Mouse (Mus musculus) lung, postnatal 25 days (tissue): ENCODE measurements around the gene Tcea3.

Experiments
- DNase-seq: peaks from one replicate; pipeline ENCODE4 v3.0.0; 2022; ENCODE audit warnings: low spot score

Tcea3 gene

DNA sequence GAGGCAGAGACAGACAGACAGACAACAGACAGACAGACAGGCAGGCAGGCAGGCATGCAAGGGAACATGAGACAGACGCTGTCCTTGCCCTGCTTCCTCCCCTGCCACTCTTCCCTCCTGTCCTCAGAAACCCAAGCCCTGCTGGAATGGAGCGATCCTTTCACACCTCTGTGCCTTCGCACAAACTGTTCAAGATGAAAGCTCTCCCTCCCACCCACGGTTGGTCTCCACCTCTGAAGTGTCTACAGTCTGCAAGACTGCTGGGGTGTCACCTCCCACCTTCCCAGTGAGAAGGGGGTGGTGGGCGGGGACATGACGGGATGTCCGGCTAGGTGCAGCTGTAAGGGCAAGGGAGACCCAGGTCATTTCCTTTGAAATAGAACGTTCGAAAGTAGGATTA lies 34.1 kb downstream of the Tcea3 start:
- no peak for DNase-seq

DNA sequence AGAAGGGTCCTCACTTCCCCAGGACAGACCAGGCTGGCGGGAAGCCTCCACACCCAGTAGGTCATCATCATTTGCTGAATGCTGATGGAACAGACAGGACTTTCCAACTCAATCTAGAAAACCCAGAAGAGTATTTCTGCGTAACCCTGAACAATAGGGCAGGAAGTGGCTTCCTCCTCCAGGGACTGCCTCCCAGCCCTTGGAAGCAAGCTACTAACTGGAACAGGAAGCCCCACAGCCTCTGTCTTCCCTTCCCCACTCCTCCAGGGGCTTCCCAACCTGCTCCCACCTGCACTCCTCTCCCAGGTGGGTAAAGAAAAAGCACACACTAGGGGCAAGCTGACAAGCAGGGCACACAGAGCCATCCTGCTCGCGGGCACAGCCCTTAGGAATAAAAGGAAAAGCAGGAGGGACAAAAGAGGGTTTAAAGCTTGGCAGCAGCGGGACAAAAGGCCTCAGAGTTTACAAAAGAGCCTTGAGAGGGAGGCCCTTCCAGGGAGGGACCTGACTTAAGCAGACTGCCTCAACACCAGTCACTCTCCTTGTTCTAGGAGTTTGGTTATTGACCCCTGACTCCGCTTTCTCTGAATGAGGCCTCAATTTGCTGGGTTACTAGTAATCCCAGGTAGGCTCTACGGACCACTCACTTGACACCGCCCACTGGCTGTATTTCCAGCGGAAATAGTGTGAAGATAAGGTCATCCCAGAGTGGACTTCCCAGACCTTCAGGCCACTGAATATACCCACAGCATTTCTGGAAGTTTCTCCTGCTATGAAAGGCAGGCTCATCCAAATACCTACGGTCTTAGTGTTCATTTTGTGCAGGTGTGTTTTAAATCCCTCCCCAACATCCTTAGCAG lies 35.3 kb downstream of the Tcea3 start:
- peak; percentile 36 for DNase-seq

DNA sequence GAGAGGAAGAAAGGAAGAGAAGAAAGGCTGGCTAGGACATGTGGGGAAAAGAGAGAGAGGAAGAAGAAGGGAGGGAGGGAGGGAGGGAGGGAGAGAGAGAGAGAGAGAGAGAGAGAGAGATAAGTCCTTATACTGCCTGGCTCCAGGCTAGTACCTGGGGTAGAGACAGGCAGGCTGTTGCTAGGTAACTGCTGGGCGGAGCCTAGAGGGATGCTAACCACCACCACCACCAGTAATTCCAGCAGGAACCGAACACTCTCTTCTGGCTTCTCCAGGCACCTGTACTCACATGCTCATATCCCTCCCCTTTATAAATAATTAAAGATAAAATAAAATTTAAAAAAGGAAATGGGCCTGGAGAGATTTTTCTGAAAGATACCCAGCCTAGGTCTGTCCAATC lies 36.3 kb downstream of the Tcea3 start:
- DNase-seq: no peak

DNA sequence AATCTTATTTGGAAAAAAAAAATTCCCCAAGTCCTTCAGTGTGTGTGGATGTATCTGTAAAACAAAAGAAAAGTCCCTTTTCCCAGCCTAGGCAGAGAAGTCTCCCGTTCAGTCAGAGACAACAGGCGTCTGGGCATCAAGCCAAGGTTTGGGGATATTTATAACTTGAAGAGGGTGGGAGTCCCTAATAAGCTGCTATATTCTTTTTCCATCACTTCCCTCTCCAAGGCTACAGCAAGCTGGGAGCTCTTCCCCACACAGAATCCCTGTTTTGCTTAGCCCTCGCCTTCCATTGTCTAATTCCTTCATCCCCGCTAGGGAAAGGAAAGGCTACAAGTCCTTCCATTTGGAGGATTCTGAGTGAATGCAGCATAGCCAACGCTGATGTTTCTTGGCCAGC lies 36.9 kb downstream of the Tcea3 start, which contains the start of gene Zfp46:
Gene Zfp46 (plus strand): TSS at position 229 of the 400 bp plus-strand sequence.
- DNase-seq: peak; percentile 85

DNA sequence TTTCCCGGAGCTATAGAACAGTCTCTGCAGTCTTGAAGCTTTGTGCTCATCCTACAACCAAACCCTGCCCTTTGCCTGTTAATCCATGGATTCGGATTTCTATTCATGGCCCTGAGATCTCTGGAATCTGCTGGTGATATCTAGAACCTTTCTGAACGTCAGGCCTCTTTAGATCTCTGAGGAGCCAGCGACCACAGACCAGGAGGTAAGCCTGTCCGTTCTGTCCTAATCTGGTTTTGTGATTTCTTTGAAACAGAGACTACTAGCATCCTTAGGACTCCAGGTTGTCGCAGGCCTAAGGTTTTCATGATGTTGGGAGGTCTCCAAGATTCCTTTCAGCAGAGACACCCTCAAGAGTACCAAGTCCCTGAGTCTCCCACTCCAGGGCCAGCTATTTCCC lies 37.4 kb downstream of the Tcea3 start:
- DNase-seq: peak; percentile 9

DNA sequence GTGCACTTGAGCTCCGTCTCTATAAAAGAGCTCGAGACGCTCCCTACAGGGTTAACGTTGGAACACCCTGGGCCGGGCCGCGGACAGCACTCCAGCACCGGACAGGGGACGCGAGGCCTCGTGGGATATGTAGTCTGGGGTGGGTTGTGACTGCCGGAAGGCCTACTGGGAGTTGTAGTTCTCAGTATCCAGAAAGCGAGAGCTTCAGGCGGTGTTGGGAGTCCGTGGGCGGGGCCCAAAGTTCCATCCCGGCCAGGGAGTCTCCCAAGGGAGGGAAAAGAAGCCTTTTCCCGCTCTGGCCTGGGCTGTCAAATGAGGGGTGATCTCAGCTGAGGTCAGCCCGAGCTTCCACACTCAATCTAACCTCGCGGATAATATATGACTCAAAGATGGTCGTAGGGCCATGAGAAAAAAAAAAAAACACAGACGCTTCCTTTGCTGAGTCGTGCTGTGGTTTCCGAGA lies 37.9 kb downstream of the Tcea3 start:
- DNase-seq: peak; percentile 98

DNA sequence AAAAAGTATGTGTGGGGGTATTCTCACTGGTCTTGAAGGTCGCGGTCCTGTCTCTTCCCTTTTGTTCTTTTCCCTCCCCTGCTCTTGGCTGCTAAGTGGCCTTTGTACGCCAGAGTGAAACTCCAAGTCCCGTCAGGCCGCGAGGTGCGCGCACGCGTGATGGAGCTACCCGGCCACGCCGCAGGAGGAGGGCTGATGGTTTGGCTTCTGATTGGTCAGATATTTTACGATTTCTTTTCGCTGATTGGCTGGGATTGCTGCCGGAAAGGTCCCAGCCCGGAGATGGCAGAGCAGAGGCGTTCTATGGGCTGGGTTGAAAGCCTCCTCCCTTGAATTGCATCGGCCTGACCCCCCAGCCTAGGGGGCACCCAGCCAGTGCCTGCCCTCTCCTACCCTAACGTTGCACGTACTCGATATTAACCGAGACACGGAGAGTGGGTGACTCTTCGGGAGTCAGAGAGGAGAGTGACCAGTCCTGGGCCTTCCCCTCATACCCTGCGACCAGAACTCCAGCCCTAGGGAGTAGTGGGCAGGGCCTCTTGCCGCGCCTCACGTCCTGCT lies 38.4 kb downstream of the Tcea3 start:
- peak; percentile 98 for DNase-seq

DNA sequence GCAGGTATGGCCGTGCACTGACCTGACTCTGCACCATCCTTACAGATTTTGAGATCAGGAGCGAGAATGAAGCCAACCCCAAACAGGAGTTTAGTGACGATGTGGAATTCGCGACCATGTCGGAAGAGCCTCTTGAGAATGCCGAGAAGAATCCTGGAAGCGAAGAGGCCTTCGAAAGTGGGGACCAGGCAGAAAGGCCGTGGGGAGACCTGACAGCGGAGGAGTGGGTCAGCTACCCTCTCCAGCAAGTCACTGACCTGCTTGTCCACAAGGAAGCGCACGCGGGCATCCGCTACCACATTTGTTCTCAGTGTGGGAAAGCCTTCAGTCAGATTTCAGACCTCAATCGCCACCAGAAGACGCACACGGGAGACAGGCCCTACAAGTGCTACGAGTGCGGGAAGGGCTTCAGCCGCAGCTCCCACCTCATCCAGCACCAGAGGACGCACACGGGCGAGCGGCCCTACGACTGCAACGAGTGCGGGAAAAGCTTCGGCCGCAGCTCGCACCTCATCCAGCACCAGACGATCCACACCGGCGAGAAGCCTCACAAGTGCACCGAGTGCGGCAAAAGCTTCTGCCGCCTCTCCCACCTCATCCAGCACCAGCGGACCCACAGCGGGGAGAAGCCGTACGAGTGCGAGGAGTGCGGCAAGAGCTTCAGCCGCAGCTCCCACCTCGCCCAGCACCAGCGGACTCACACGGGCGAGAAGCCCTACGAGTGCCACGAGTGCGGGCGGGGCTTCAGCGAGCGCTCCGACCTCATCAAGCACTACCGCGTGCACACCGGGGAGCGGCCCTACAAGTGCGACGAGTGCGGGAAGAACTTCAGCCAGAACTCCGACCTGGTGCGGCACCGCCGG lies 42.6 kb downstream of the Tcea3 start:
- DNase-seq: no peak

DNA sequence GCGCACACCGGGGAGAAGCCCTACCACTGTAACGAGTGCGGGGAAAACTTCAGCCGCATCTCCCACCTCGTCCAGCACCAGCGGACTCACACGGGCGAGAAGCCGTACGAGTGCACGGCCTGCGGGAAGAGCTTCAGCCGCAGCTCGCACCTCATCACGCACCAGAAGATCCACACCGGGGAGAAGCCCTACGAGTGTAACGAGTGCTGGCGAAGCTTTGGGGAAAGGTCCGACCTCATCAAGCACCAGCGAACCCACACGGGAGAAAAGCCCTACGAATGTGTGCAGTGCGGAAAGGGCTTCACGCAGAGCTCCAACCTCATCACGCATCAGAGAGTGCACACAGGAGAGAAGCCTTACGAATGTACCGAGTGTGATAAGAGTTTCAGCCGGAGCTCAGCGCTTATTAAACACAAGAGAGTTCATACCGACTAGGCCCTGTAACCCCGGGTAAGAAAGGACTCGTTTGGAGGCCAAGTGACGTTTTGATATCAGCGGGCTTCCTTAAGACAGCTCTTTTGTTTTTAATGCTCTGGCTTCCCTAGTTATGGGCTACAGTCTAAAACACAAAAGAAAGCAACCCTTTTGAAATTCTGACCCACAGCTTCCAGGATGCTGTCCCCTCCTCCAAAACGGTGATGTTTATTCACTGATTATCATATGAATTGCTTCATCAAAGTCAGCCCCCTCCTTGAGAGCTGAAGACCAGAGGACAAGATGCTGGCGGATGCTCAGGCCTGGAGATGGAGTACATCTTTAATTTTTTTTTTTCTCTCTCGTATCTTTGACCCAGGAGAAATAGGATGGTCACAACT lies 43.5 kb downstream of the Tcea3 start:
- no peak for DNase-seq

DNA sequence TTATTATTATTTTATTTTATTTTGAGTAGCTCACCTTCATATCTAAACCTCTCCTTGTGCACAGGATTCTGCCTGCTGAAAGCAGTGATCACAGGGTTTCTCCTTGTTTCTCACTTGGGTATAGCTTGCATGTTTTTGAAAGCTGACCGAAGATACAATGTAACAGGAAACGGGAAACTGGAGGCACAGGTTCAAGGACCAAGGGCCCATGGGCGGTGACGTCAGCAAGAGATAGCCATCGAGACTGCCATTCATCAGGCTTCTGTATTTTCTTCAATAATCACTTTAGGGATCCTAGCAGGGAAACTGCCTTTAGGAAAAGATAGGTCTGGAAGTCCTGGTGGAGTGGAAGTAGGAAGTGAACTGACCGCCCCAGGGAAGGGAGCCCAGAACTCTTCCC lies 44.2 kb downstream of the Tcea3 start:
- DNase-seq: no peak

DNA sequence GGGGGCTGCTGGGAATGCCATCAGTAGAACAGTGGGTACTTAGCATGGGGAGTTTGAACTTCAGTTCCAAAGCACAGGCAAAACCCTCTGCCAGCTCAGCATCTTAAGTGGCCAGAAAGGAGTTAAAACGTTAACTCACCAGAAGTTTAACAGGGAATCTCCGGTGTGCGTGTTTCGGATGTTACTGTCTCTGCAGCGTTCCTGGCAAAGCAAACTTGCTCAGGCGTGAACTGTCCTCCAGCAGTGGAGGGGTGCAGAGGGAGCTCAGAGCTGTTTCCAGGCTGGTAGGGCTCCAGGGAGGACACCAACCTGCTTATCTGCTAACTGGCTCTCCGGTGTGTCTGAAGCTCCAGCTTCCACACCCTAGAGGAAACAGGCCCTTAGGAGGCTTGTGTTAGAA lies 48.4 kb downstream of the Tcea3 start:
- DNase-seq: no peak

DNA sequence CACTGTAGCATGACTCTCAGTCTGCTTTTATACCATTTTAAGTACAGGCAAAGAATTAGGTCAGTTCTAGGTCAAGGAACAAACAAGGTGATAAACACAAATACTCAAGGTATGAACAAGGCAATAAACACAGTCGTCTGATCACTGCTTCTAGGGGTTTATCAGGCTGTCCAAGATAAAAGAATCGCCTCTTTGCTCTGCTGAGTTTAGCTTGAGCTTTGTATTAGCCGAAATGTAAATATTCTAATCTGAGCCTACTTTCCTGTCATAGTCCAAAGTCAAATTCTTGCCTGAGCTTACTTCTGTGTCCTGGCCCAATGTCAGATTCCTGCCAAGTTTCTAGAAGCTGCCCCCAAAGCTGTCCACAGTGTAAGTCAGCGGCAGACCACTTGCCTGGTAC lies 54.9 kb downstream of the Tcea3 start:
- no peak for DNase-seq

DNA sequence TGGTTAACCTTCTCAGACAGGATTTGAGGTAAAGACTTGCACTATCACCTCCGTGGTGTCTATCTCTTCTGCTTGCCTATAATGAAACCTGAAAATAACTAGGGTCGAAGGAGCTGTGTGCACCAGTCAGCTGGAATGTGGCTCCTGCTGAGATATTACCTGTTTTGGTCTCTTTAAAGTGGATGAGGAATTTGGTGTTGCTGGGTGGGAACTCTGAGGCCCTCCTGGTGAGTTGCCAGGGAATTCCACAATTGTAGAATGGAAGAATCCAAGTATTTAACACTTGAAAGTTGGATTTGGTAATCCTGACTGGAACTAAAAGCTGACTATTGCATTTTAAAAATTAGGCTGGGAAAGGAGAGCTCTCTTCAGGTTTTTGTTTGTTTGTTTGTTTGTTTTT lies 56.7 kb downstream of the Tcea3 start:
- DNase-seq: peak; percentile 53

DNA sequence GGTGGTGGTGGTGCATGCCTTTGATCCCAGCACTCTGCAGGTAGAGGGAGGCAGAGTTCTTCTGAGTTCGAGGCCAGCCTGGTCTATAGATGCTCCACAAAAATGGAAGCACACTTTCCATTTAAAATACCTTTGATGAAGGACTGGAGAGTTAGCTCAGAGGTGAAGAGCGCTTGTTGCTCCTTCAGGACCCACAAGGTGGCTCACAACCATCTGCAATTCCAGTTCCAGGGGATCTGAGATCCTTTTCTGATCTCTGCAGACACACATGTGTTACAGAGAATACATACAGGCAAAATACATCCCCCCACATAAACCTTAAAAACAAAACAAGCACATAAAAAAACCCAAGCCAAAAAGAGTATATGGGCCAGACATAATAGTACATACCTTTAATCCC lies 60.8 kb downstream of the Tcea3 start:
- DNase-seq: no peak

DNA sequence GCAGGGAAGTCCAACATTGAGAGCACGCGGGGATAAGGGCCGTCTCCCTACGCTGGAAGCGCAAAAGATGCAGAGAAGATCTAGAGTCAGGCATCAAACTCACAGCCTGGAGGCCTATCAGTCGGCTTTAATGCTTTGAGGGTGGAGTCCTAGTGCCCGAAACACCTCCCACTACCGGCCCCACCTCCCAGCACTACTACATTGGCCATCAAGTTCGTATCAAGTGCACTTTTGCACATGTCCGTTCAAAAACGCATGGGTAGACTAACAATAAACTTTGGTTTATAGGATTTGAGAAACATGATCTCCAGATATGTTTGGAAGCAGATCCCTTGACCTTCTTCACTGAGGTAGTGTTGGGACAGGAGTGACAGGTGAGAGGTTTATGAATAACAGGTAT lies 62.3 kb downstream of the Tcea3 start:
- peak; percentile 73 for DNase-seq

DNA sequence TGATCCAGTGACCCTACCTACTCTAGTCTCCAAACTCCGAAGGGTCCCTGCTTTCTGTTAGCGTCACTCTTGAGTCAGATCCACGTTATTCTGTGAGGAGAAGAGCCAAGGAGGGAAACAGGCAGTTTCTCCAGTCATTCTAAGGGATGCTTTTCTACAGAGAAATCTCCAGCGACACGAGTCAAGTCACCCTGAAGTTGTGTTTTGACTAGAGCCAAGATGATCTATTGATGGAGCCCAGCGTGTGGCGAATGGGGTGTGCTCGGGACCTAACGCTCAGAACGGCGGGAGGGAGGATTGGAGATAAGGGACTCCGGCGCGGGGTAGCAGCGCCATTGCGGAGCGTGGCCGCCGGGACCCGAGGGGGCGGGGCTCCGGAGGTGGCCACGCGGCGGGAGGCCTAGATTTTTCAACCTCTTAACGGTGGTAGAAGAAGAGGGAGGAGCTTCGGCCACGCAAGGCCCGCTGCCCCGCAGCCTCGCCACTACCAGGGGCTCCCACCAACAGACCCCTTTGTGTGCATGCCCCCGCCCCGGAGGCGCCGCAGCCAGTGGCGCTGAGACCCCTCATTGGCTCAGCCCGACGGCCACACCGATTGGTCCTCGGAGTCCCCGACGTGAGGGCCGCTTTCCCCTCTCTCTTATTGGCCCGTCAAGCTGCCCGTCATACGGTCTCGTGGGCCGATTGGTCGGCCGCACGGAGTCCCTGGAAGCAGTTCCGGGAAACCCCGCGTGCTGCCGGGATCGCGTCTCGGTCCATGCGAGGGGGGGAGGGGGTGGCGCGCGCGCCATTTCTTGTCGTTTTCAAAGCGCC lies 62.9 kb downstream of the Tcea3 start, which contains the start of gene Hnrnpr:
Gene Hnrnpr (plus strand): TSS at position 714 of the 813 bp plus-strand sequence.
- peak; percentile 99 for DNase-seq

DNA sequence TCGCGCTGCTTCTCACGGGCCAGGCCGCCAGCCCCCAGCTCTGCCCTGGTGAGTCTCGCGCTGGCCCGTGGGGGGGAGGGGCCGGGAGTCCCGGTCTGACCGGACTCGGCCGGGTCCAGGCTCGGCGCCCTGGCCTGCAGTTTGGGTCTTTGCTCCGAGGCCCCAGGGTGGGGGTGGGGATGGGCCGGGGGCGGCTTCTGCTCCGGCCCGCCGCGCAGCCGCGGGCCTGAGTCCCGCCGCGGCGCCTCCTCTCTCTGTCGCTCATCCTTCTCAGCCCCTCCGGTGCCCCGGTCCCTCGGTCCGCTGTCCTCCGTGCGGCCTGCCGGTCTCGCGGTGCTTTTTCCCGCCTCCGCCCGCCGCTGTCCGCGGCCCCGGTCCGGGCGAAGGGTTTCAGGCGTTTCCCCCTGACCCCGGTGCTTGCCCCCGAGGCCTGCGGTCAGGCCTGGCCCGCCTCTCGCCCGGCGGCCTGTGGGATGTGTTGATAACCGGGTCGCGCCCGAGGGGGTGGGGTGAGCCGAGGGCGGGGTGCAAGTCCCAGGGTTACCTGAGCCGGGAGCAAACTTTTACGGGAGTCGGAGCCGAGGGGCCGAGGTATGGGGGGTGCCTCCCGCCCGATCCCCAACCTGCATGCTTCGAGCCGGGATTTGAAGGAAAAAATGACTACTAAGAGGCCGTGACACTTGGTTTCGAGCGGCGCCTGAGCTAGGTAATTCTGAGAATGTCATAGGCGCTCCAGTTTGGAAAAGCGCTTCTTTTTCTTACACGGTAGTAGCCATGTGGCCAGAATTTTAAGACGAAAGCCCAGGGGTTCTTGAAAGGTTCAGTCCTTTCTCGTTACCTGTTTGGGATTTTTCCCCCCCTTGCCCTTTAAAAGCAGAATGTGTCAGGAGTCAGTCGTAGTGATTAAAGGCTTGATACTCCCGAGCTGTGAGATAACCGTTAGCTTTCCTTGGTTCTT lies 63.8 kb downstream of the Tcea3 start:
- DNase-seq: peak; percentile 55

DNA sequence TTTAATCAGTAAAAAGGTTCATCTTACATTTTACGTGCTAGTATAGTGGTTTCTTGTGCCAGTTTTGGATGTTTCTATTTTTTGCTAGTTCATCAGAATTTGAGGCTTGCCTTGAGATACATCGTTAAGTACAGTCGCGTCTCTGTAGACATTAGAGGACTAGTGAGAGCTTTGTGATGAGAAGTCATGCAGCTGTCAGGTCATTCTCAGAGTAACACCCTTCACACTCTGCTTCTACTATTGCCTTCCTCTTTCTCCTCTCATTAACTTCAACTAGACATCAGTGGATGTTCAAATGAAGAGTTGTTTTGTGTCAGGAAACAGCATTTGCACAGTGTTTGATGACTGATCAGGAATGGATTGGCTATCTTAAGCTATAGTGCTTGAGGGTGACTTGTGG lies 65.1 kb downstream of the Tcea3 start:
- DNase-seq: no peak

DNA sequence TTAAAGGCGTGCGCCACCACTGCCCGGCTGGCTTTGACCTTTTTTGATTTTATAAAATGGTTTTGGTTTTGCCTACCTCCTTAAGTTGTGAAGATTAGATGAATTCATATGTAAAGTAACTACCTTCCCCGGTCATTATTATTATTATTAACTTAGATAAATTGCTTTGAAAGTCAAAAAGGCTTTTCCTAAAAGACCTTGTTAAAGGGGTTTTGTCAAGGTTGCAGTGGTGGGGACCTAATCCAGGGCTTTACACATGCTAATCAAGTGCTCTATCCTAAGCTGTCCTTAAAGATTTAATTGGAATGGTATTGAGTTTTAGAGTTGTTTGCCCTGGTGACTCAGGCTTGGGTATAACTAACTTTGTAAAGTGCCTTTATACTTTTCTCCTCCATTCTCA lies 70.1 kb downstream of the Tcea3 start:
- no peak for DNase-seq

DNA sequence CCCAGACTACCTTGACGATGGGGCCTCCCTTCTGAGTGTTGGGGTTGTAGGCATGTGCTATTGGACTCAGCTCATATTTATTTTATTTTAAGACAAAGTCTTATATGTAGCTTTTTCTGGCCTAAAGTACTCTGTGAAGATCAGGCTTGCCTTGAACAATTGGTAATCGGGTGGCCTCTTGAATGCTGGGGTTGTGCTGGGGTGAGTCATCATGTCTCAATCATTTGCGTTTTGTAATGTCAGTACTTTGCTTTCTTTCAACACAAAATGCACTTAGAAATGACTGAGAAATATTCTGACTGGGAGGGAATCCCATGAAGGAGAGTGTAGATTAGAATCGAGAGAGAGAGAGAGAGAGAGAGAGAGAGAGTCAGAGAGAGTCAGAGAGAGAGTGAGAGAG lies 72.5 kb downstream of the Tcea3 start:
- DNase-seq: no peak
